Mouse (Mus musculus): Measurements from ENCODE around the gene Hpse.

Gene Hpse

GRCm38 (mm10) chr5:100719235-100720088 is at the start of gene Hpse:
TSS of gene Hpse (minus strand) at chr5:100719716.
- no peak for DNase-seq (ENCODE audit: low read depth, low spot score)

GRCm38 (mm10) chr5:100766026-100766425 is 46.5 kb upstream of the Hpse start:
- DNase-seq (ENCODE audit: low read depth, low spot score) = no peak

- DNase-seq (ENCODE audit: low read depth, low spot score) = no peak
Measured at GRCm38 (mm10) chr5:100761736-100762135, 42.2 kb upstream of the Hpse start.

GRCm38 (mm10) chr5:100760049-100760663 is 40.6 kb upstream of the Hpse start:
- no peak for DNase-seq (ENCODE audit: low read depth, low spot score)

GRCm38 (mm10) chr5:100758121-100758520 is 38.6 kb upstream of the Hpse start:
- no peak for DNase-seq (ENCODE audit: low read depth, low spot score)

GRCm38 (mm10) chr5:100753407-100753806 is 33.9 kb upstream of the Hpse start:
- DNase-seq (ENCODE audit: low read depth, low spot score) = peak; percentile 38

GRCm38 (mm10) chr5:100751655-100752054 is 32.1 kb upstream of the Hpse start:
- no peak for DNase-seq (ENCODE audit: low read depth, low spot score)

GRCm38 (mm10) chr5:100750617-100751255 is 31.2 kb upstream of the Hpse start:
- DNase-seq (ENCODE audit: low read depth, low spot score) = no peak

- DNase-seq (ENCODE audit: low read depth, low spot score) = no peak
Measured at GRCm38 (mm10) chr5:100738802-100739201, 19.3 kb upstream of the Hpse start.

- DNase-seq (ENCODE audit: low read depth, low spot score) = no peak
Measured at GRCm38 (mm10) chr5:100736919-100737318, 17.4 kb upstream of the Hpse start.

GRCm38 (mm10) chr5:100734535-100734934 is 15.0 kb upstream of the Hpse start:
- DNase-seq (ENCODE audit: low read depth, low spot score) = no peak

GRCm38 (mm10) chr5:100728757-100729156 is 9.2 kb upstream of the Hpse start:
- DNase-seq (ENCODE audit: low read depth, low spot score) = no peak

GRCm38 (mm10) chr5:100726001-100726400 is 6.5 kb upstream of the Hpse start:
- no peak for DNase-seq (ENCODE audit: low read depth, low spot score)

GRCm38 (mm10) chr5:100716762-100717161 is 2.8 kb downstream of the Hpse start:
- DNase-seq (ENCODE audit: low read depth, low spot score) = no peak

- DNase-seq (ENCODE audit: low read depth, low spot score) = no peak
Measured at GRCm38 (mm10) chr5:100711219-100711618, 8.3 kb downstream of the Hpse start.

GRCm38 (mm10) chr5:100710012-100710411 is 9.5 kb downstream of the Hpse start:
- DNase-seq (ENCODE audit: low read depth, low spot score) = no peak

- no peak for DNase-seq (ENCODE audit: low read depth, low spot score)
Measured at GRCm38 (mm10) chr5:100709035-100709434, 10.5 kb downstream of the Hpse start.

GRCm38 (mm10) chr5:100706675-100707074 is 12.8 kb downstream of the Hpse start:
- no peak for DNase-seq (ENCODE audit: low read depth, low spot score)

GRCm38 (mm10) chr5:100704272-100704671 is 15.2 kb downstream of the Hpse start:
- no peak for DNase-seq (ENCODE audit: low read depth, low spot score)

- DNase-seq (ENCODE audit: low read depth, low spot score) = no peak
Measured at GRCm38 (mm10) chr5:100702325-100702724, 17.2 kb downstream of the Hpse start.

GRCm38 (mm10) chr5:100700861-100701620 is 18.5 kb downstream of the Hpse start:
- DNase-seq (ENCODE audit: low read depth, low spot score) = no peak

GRCm38 (mm10) chr5:100697886-100698285 is 21.6 kb downstream of the Hpse start:
- DNase-seq (ENCODE audit: low read depth, low spot score) = no peak

Data from retina, postnatal 7 days (tissue).